Mouse (Mus musculus) myocyte (in vitro differentiated cells): ENCODE results near the gene Rnf141.

ENCODE experiments used
- MAX ChIP-seq: IDR thresholded peaks from one replicate; pipeline ENCODE4 v1.6.1; 2011; ENCODE audit warnings: low read depth, mild to moderate bottlenecking, control low read depth
- MYOD1 ChIP-seq, 3 experiments: IDR thresholded peaks; one replicate each; pipeline ENCODE4 v1.6.1; 2011; ENCODE audit warnings: control low read depth in 2 of 3, low read depth in 2 of 3, mild to moderate bottlenecking in 2 of 3, moderate library complexity in 1 of 3; ENCODE audit not compliant: insufficient read length in 2 of 3, control insufficient read depth in 1 of 3
- MYOG ChIP-seq, 3 experiments: IDR thresholded peaks; one replicate each; pipeline ENCODE4 v1.6.1; 2011; ENCODE audit warnings: control low read depth in 2 of 3, low read depth in 2 of 3, mild to moderate bottlenecking in 2 of 3; ENCODE audit not compliant: insufficient read length in 2 of 3, control insufficient read depth in 1 of 3, insufficient read depth in 1 of 3
- POLR2A ChIP-seq: IDR thresholded peaks from one replicate; pipeline ENCODE4 v1.6.1; 2011; ENCODE audit warnings: low read depth, mild to moderate bottlenecking, control low read depth, moderate library complexity; ENCODE audit not compliant: insufficient read length
- TCF12 ChIP-seq: IDR thresholded peaks from one replicate; pipeline ENCODE4 v1.6.1; 2011; ENCODE audit warnings: mild to moderate bottlenecking, control low read depth; ENCODE audit not compliant: poor library complexity, insufficient read depth, severe bottlenecking

- TF ChIP-seq MYOD1 (IDR thresholded peaks at IDR 0.05; ENCODE audit: control insufficient read depth in 1 of 3, insufficient read length in 2 of 3, low read depth in 2 of 3): no peak
- TF ChIP-seq POLR2A: no peak
- no peak for TF ChIP-seq MYOG (IDR thresholded peaks at IDR 0.05; ENCODE audit: control insufficient read depth in 1 of 3, insufficient read depth in 1 of 3, insufficient read length in 2 of 3, low read depth in 2 of 3)
- TF ChIP-seq MAX: no peak
- TF ChIP-seq TCF12: no peak
These were observed 3.9 kb downstream of the Rnf141 start for GRCm38 (mm10) chr7:110840332-110840731.
